Mouse (Mus musculus) kidney, adult 11 months (tissue): ENCODE data around the gene Ubald2.
"Not testable (repeated sequence)": the region's sequence is repeated elsewhere in the genome, so short reads cannot be mapped to it uniquely, and the experiment has no call there.

Source experiments
- DNase-seq: peaks from one replicate; pipeline ENCODE4 v3.0.0; 2022

Ubald2 gene

GRCm38 (mm10) chr11:116416196-116416943 is 17.5 kb upstream of the Ubald2 start:
- no peak for DNase-seq

DNA sequence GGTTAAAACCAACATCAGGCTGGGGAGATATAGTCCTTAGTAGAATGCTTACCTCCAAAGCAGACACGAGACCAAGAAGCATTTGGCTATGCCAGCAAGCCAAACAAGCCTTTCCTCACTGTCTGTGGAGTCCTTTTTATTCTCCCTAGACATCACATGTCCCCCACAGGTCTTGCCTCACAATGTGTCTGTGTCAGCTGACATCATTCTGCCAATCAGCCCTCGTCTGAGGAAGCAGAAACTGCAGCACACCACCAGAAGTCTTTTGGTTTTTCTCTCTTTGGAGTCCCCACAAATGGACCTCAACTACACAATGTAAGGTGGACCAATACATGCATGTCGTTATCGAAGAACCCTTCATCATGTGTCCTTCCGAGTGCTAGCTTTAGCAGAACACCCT is 16.8 kb upstream of the Ubald2 start:
- DNase-seq: no peak

DNA sequence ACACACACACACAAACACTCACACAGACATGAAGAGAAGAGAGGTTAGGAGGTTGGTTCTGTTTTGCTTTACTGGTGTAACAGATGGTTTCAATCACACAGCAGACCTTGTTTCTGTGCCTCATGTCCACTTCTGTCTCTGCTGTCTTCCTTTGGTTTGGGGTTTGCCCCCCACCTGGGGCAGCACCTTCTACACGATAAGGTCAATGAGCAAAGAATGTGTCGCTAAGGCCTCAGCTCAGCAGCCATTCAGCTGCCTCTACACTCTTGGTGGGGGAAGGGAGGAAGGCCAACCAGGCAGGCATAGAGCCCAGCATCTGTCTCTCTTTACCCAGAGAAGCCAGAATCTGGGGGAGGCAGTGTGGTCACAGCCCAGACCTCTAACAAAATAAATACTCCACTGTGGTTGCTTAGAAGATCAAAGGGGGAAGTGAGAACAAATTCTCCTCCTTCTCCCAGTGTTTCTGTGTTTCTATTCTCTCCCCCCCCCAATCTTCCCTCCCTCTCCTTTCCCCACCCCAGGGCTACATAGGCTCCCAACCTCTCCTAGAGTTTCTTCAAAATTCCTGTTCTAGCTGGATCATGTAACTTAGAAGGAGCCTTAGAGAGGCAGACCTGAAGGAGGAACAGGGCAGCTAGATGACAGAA is 15.6 kb upstream of the Ubald2 start:
- DNase-seq: no peak

DNA sequence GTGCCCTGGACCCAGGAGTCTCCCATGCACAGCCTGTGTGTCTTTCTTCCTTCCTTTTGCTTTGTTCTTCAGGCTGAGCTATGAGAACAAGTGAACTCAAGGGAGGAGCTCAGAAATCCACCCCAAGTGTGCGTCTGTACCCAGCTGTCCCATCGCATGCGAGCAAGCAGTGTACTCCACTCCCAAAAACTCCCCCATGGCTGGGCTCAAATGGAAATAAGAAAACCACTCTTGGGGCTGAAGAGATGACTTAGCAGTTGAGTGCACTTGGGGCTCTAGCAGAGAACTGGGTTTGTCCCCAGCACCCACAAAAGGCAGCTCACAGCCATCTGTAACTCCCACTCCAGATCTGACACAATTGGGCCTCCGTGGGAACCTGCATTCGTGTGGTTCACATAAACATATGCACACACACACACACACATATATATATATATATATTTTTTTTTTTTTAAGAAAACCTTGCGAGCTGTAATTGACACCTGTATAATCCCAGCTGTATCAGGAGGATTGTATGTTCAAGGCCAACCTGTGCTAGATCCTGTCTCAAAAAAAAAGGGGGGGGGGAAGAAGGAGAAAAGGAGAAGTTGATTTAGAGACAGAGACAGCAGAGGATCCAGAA is 14.9 kb upstream of the Ubald2 start:
- DNase-seq: no peak

- DNase-seq: no peak
Measured at GRCm38 (mm10) chr11:116421102-116421501, 12.8 kb upstream of the Ubald2 start.

DNA sequence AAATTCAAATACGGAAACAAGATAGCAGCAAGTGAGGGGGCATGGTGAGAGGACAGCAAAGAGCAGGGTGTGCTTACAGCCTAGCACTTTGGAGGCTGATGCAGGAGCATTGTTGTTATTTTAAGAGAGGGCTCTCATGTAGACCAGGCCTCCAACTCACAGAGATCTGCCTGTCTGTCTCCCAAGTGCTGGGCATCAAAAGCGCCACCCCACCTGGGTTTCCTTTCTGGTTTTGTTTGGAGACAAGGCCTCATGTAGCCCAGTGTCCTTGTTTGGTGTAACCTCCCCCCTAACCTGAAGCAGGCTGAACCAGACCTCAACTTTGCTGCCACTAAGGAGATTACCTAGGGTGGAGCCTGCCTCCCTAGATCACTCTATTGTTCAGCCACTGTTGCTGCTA is 11.3 kb upstream of the Ubald2 start:
- no peak for DNase-seq

GRCm38 (mm10) chr11:116423214-116423613 is 10.7 kb upstream of the Ubald2 start:
- no peak for DNase-seq

- DNase-seq: no peak
Measured at GRCm38 (mm10) chr11:116423782-116424620, 9.9 kb upstream of the Ubald2 start.

DNA sequence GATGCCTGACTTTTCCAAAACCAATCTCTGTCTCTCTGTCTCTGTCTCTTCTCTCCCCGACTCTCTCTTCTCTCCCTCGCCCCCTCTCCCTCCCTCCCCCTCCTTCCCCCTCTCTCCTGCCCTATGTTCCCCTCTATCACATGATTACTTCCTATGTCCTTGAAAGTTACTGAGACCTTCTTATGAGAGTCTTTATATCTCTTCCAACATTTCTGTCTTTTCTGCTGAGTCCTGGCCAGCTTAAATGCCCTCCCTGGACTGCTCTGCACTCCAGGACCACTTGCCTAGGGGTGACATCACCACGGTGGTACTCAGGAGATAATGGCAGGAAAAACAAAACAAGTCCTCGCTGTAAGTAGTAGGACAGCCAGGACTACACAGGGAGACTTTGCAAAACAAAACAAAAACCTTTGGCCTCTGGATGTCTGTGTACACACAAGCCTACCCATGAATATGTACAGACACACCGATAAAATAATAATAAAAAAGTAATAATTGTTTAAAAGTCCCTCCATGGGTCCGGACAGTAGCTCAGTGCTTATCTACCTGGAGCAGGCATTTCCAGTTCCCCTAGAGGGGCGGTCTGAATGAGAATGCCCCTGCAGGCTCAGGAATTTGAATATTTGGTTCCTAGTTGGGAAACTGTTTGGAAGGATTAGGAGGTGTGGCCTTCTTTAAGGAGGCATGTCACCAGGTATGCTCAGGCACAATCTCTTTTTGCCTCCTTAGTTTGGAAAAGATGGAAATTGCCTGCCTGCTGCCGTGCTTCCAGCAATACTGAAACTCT is 9.1 kb upstream of the Ubald2 start:
- DNase-seq: no peak

- not testable (repeated sequence) for DNase-seq
Measured at GRCm38 (mm10) chr11:116426328-116426727, 7.6 kb upstream of the Ubald2 start.

- DNase-seq: no peak
Measured at GRCm38 (mm10) chr11:116426852-116427575, 6.9 kb upstream of the Ubald2 start.

- no peak for DNase-seq
Measured at GRCm38 (mm10) chr11:116428872-116429859, 4.7 kb upstream of the Ubald2 start.

GRCm38 (mm10) chr11:116429862-116430613 is 3.9 kb upstream of the Ubald2 start:
- no peak for DNase-seq

- DNase-seq: no peak
Measured at GRCm38 (mm10) chr11:116430723-116431427, 3.0 kb upstream of the Ubald2 start.

GRCm38 (mm10) chr11:116431428-116432077 is 2.3 kb upstream of the Ubald2 start:
- peak; percentile 66 for DNase-seq

- DNase-seq: no peak
Measured at GRCm38 (mm10) chr11:116432127-116432526, 1.8 kb upstream of the Ubald2 start.

- no peak for DNase-seq
Measured at GRCm38 (mm10) chr11:116432593-116433355, 1.1 kb upstream of the Ubald2 start.
